Mouse (Mus musculus) stomach, postnatal 0 days (tissue): Measurements from ENCODE around the gene Clp1.

Source experiments
- CTCF ChIP-seq: IDR thresholded peaks from 2 replicates; pipeline ENCODE4 v1.5.1; 2016; ENCODE audit warnings: antibody characterized with exemption, low read depth, mild to moderate bottlenecking, moderate library complexity
- EP300 ChIP-seq: optimal IDR thresholded peaks from 2 replicates; pipeline ENCODE3; 2016; ENCODE audit warnings: antibody characterized with exemption

GRCm38 (mm10) chr2:84750115-84750514, 23.0 kb upstream of the Clp1 start:
- TF ChIP-seq EP300: no peak
- no peak for TF ChIP-seq CTCF
